ENCODE assay signal across 8 mouse cellular contexts in the genomic region with DNA sequence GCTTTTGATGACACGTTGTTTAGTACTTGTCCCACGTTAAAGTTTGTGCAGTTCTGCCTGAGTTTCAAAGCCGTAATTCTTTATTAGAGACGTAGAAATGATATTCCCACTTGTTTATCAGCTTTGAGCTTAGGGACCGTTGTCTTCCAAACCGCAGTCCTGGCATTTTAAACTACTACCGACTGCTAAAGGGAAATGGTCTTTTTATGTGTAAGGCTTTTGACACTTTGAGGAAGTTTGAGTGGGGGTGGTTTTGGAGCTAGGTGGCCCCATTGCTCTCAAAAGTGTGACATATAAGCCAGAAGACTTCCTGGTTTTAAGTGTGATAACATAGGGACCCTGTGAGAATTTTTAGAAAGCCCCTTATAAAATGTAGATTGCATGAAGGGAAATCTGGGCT. TPM values are rescaled to one million over a fixed set of nuclear protein-coding genes. Genes with fewer than 3 reads are reported as not detected.
DNase-seq lines count a peak whose midpoint lies in the region; ATAC-seq and TF ChIP-seq lines count a peak whose summit lies in the region.

No protein-coding gene starts in this region.

- H3K4me1 ChIP-seq in liver, adult 2 months (ENCODE audit: control insufficient read depth, insufficient read depth, low read length) = no peaks in the 10 kb centered on the region; the same call in 1 of the 2 replicates
- H3K4me1 ChIP-seq in forebrain, embryonic 14.5 days (ENCODE audit: control insufficient read depth, insufficient read depth, low read length) = peaks cover 18% of the 10 kb centered on the region
- H3K4me1 ChIP-seq in limb, embryonic 14.5 days (ENCODE audit: control insufficient read depth, insufficient read depth, low read length) = peaks cover 19% of the 10 kb centered on the region
- H3K4me1 ChIP-seq in midbrain, postnatal 0 days (ENCODE audit: insufficient read depth, low read length) = peaks cover 5% of the 10 kb centered on the region

- H3K4me2 ChIP-seq in forebrain, embryonic 14.5 days (ENCODE audit: low read length) = peak overlapping the region; percentile 93
- H3K4me2 ChIP-seq in limb, embryonic 14.5 days (replicated peaks; ENCODE audit: low read depth, low read length, severe bottlenecking) = peak overlapping the region; percentile 94
- H3K4me2 ChIP-seq in midbrain, postnatal 0 days (ENCODE audit: low read depth, low read length, poor library complexity, severe bottlenecking) = peak overlapping the region; percentile 64

- H3K4me3 ChIP-seq in liver, adult 2 months (ENCODE audit: insufficient read depth, low read depth, low read length) = peak overlapping the region; percentile 93
- H3K4me3 ChIP-seq in forebrain, embryonic 14.5 days (ENCODE audit: low read depth, low read length) = peak overlapping the region; percentile 69
- H3K4me3 ChIP-seq in limb, embryonic 14.5 days (replicated peaks; ENCODE audit: low read length) = peak overlapping the region; percentile 76
- peak overlapping the region; percentile 67 for H3K4me3 ChIP-seq in midbrain, postnatal 0 days (ENCODE audit: low read depth, low read length)

- no peak for TF ChIP-seq POLR2A in liver, adult 2 months (IDR thresholded peaks at IDR 0.05; ENCODE audit: extremely low read depth, insufficient read depth, low read length)
- TF ChIP-seq POLR2A in limb, embryonic 14.5 days (IDR thresholded peaks at IDR 0.05; ENCODE audit: borderline replicate concordance, extremely low read depth, insufficient read depth, insufficient read length) = no peak

- 6% methylated on average over 7 of the region's 7 CpGs for WGBS in liver, adult 2 months
- 31% methylated on average over 7 of the region's 7 CpGs for WGBS in forebrain, embryonic 14.5 days
- WGBS in limb, embryonic 14.5 days = 14% methylated on average over 7 of the region's 7 CpGs
- 28% methylated on average over 7 of the region's 7 CpGs for WGBS in midbrain, postnatal 0 days

- H3K79me2 ChIP-seq in liver, adult 2 months (ENCODE audit: control insufficient read depth, insufficient read depth, low read length) = peaks cover 16% of the 10 kb centered on the region; the same call in 1 of the 2 replicates

- H3K9me3 ChIP-seq in forebrain, embryonic 14.5 days (replicated peaks; ENCODE audit: control insufficient read depth, low read length) = no peaks in the 10 kb centered on the region
- H3K9me3 ChIP-seq in limb, embryonic 14.5 days (ENCODE audit: control insufficient read depth, low read length) = no peaks in the 10 kb centered on the region
- no peaks in the 10 kb centered on the region for H3K9me3 ChIP-seq in midbrain, postnatal 0 days (ENCODE audit: low read length)

- peak overlapping the region; percentile 93 for H3K9ac ChIP-seq in liver, adult 2 months (ENCODE audit: low read depth, low read length)
- H3K9ac ChIP-seq in forebrain, embryonic 14.5 days (ENCODE audit: low read length) = peak overlapping the region; percentile 88
- peak overlapping the region; percentile 86 for H3K9ac ChIP-seq in limb, embryonic 14.5 days (ENCODE audit: low read depth, low read length, severe bottlenecking)
- peak overlapping the region; percentile 77; the same call in 1 of the 2 replicates for H3K9ac ChIP-seq in midbrain, postnatal 0 days (replicated peaks; ENCODE audit: low read length, poor library complexity, severe bottlenecking)

- ATAC-seq in forebrain, embryonic 14.5 days = no peak
- no peak for ATAC-seq in limb, embryonic 14.5 days (ENCODE audit: low FRiP score, low read depth)
- no peak for ATAC-seq in midbrain, postnatal 0 days (ENCODE audit: low FRiP score)
- ATAC-seq in frontal cortex, adult (ENCODE audit: low TSS enrichment) = no peak

- H3K36me3 ChIP-seq in liver, adult 2 months (ENCODE audit: control insufficient read depth, insufficient read depth, low read length) = peaks cover 4% of the 10 kb centered on the region
- peaks cover 23% of the 10 kb centered on the region for H3K36me3 ChIP-seq in forebrain, embryonic 14.5 days (ENCODE audit: control insufficient read depth, insufficient read depth, low read length)
- H3K36me3 ChIP-seq in limb, embryonic 14.5 days (ENCODE audit: control insufficient read depth, insufficient read depth, low read length) = peaks cover 23% of the 10 kb centered on the region
- H3K36me3 ChIP-seq in midbrain, postnatal 0 days (ENCODE audit: insufficient read depth, low read length) = peaks cover 8% of the 10 kb centered on the region; the same call in 1 of the 2 replicates

- no peak for DNase-seq in liver, adult 2 months (ENCODE audit: extremely low read depth, low read depth, low spot score)
- no peak for DNase-seq in liver
- DNase-seq in forebrain, embryonic 14.5 days (ENCODE audit: low spot score) = no peak
- no peak for DNase-seq in limb, embryonic 14.5 days (ENCODE audit: low spot score)
- DNase-seq in midbrain, postnatal 0 days (ENCODE audit: low spot score) = no peak
- no peak for DNase-seq in urinary bladder, postnatal 25 days (ENCODE audit: low spot score)
- no peak for DNase-seq in right cerebral cortex, postnatal 10 days (ENCODE audit: low spot score in 2 of 2)

- H3K27ac ChIP-seq in liver, adult 2 months (replicated peaks; ENCODE audit: insufficient read depth, low read depth, low read length) = no peak overlapping the region; the same call in 1 of the 2 replicates
- no peak overlapping the region for H3K27ac ChIP-seq in forebrain, embryonic 14.5 days (ENCODE audit: low read depth, low read length)
- H3K27ac ChIP-seq in limb, embryonic 14.5 days (replicated peaks; ENCODE audit: low read depth, low read length) = no peak overlapping the region
- no peak overlapping the region for H3K27ac ChIP-seq in midbrain, postnatal 0 days (ENCODE audit: low read depth, low read length)

- H3K27me3 ChIP-seq in liver, adult 2 months (ENCODE audit: control insufficient read depth, insufficient read depth, low read length) = no peaks in the 10 kb centered on the region
- H3K27me3 ChIP-seq in forebrain, embryonic 14.5 days (replicated peaks; ENCODE audit: control insufficient read depth, insufficient read depth, low read length) = no peaks in the 10 kb centered on the region
- H3K27me3 ChIP-seq in limb, embryonic 14.5 days (ENCODE audit: control insufficient read depth, insufficient read depth, low read length) = no peaks in the 10 kb centered on the region
- no peaks in the 10 kb centered on the region for H3K27me3 ChIP-seq in midbrain, postnatal 0 days (ENCODE audit: insufficient read depth, low read length)

- no peak for TF ChIP-seq CTCF in liver, adult 2 months (IDR thresholded peaks at IDR 0.05; ENCODE audit: low read depth, low read length)
- no peak for TF ChIP-seq CTCF in midbrain, postnatal 0 days (IDR thresholded peaks at IDR 0.05)

RNA-seq across cellular contexts. Expression of a gene that starts 0.9 kb away (rescaled TPM):
- 8.7 TPM in 2 replicates for total RNA-seq in liver, adult 2 months (2014; rRNA removed)
- polyA plus RNA-seq in liver, adult 2 months (2012; rRNA removed) = 4.3 and 6.1 TPM in 2 replicates
- 23.5 and 27.4 TPM in 2 replicates for polyA plus RNA-seq in forebrain, embryonic 14.5 days (2014; fragmentation: Nextera tagmentation; extraction: Ambion mirVana)
- 16.5 and 18.3 TPM in 2 replicates for polyA plus RNA-seq in limb, embryonic 14.5 days (2012; rRNA removed)
- 15.3 and 17.5 TPM in 2 replicates for polyA plus RNA-seq in limb, embryonic 14.5 days (2014; fragmentation: Nextera tagmentation; extraction: Ambion mirVana)
- total RNA-seq in midbrain, postnatal 0 days (2014; rRNA removed) = 29.3 and 36.1 TPM in 2 replicates
- polyA plus RNA-seq in midbrain, postnatal 0 days (2015; fragmentation: Nextera tagmentation; extraction: Ambion mirVana) = 21.0 and 23.7 TPM in 2 replicates
